Comparison of ENCODE assay signal across 8 mouse cellular contexts in the genomic region with DNA sequence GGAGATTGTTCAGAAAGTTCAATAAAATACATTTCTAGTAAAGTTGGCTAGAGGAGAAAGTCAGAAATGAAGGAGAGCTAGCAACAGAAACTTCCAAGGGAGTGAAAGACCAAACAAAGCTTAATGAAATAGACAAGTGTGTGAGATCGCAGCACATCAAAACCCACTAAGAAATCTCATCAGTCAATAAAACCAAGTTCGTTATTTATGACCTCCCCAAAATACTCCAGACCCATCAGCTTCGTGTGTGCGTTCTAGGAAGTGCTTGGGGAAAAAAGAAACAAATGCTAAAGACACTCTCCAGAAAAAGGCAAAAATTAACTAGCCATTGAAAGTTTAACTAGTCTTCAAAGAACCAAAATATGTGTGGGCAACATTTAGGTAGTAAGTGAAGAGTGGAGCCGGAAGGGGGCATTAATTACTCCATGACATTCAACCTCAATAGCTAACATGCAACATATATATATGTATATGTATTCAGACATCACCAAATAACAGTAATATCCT. TPM values are rescaled to one million over a fixed set of nuclear protein-coding genes. Genes with fewer than 3 reads are reported as not detected.
DNase-seq lines count a peak whose midpoint lies in the region; ATAC-seq lines count a peak whose summit lies in the region.

No protein-coding gene starts in this region.

- H3K9me3 ChIP-seq in kidney, embryonic 15.5 days (replicated peaks) = no peaks in the 10 kb centered on the region
- no peaks in the 10 kb centered on the region for H3K9me3 ChIP-seq in embryonic facial prominence, embryonic 11.5 days (replicated peaks; ENCODE audit: control insufficient read depth, low read length)
- no peaks in the 10 kb centered on the region for H3K9me3 ChIP-seq in hindbrain, embryonic 16.5 days (ENCODE audit: control insufficient read depth, low read length)
- H3K9me3 ChIP-seq in midbrain, embryonic 16.5 days (replicated peaks; ENCODE audit: control insufficient read depth, low read length, poor library complexity, severe bottlenecking) = no peaks in the 10 kb centered on the region

- peak overlapping the region; percentile 90 for H3K4me2 ChIP-seq in kidney, embryonic 15.5 days
- peak overlapping the region; percentile 51 for H3K4me2 ChIP-seq in embryonic facial prominence, embryonic 11.5 days (ENCODE audit: low read depth, low read length)
- peak overlapping the region; percentile 50 for H3K4me2 ChIP-seq in hindbrain, embryonic 16.5 days (ENCODE audit: low read length)
- peak overlapping the region; percentile 65 for H3K4me2 ChIP-seq in midbrain, embryonic 16.5 days (ENCODE audit: low read length)

- WGBS in kidney, embryonic 15.5 days = 31% methylated on average over 5 of the region's 5 CpGs
- WGBS in embryonic facial prominence, embryonic 11.5 days = 53% methylated on average over 5 of the region's 5 CpGs
- 42% methylated on average over 5 of the region's 5 CpGs for WGBS in hindbrain, embryonic 16.5 days
- 42% methylated on average over 5 of the region's 5 CpGs for WGBS in midbrain, embryonic 16.5 days

- H3K9ac ChIP-seq in kidney, embryonic 15.5 days = peak overlapping the region; percentile 72
- peak overlapping the region; percentile 93 for H3K9ac ChIP-seq in embryonic facial prominence, embryonic 11.5 days (replicated peaks; ENCODE audit: low read length)
- H3K9ac ChIP-seq in hindbrain, embryonic 16.5 days (ENCODE audit: low read depth, low read length) = peak overlapping the region; percentile 90
- peak overlapping the region; percentile 91 for H3K9ac ChIP-seq in midbrain, embryonic 16.5 days (ENCODE audit: low read depth, low read length)

- intact Hi-C loops in left cerebral cortex, postnatal 14 days (cut with DNase I) = no loop called here

- no peak for DNase-seq in kidney, adult 11 months
- DNase-seq in embryonic facial prominence, embryonic 11.5 days (ENCODE audit: low spot score) = no peak
- DNase-seq in frontal cortex, postnatal 25 days (ENCODE audit: low spot score in 2 of 2) = no peak
- no peak for DNase-seq in left cerebral cortex, postnatal 14 days (ENCODE audit: low spot score in 2 of 2)
- DNase-seq in urinary bladder, adult 18-20 months (ENCODE audit: low spot score in 2 of 2) = no peak

- H3K36me3 ChIP-seq in kidney, embryonic 15.5 days = peaks cover 7% of the 10 kb centered on the region; the same call in 1 of the 2 replicates
- H3K36me3 ChIP-seq in embryonic facial prominence, embryonic 11.5 days (replicated peaks; ENCODE audit: control insufficient read depth, insufficient read depth, low read depth, low read length) = no peaks in the 10 kb centered on the region
- H3K36me3 ChIP-seq in hindbrain, embryonic 16.5 days (ENCODE audit: control insufficient read depth, insufficient read depth, low read length) = no peaks in the 10 kb centered on the region
- H3K36me3 ChIP-seq in midbrain, embryonic 16.5 days (ENCODE audit: control insufficient read depth, insufficient read depth, low read length) = no peaks in the 10 kb centered on the region

- no peak for ATAC-seq in kidney, embryonic 15.5 days (replicated peaks; ENCODE audit: low FRiP score)
- ATAC-seq in embryonic facial prominence, embryonic 11.5 days (replicated peaks; ENCODE audit: insufficient number of reproducible peaks, low FRiP score, low TSS enrichment, low read depth) = no peak
- no peak for ATAC-seq in hindbrain, embryonic 16.5 days
- no peak for ATAC-seq in midbrain, embryonic 16.5 days

- peak overlapping the region; percentile 86 for H3K27ac ChIP-seq in kidney, embryonic 15.5 days
- H3K27ac ChIP-seq in embryonic facial prominence, embryonic 11.5 days (replicated peaks; ENCODE audit: low read depth, low read length) = peak overlapping the region; percentile 94; the same call in 1 of the 2 replicates
- H3K27ac ChIP-seq in hindbrain, embryonic 16.5 days (ENCODE audit: low read depth, low read length) = peak overlapping the region; percentile 96
- H3K27ac ChIP-seq in midbrain, embryonic 16.5 days (ENCODE audit: low read length) = peak overlapping the region; percentile 99

- H3K4me3 ChIP-seq in kidney, embryonic 15.5 days (replicated peaks) = peak overlapping the region; percentile 65
- H3K4me3 ChIP-seq in embryonic facial prominence, embryonic 11.5 days (ENCODE audit: low read depth, low read length) = peak overlapping the region; percentile 81
- peak overlapping the region; percentile 62 for H3K4me3 ChIP-seq in hindbrain, embryonic 16.5 days (ENCODE audit: low read length)
- peak overlapping the region; percentile 72 for H3K4me3 ChIP-seq in midbrain, embryonic 16.5 days (ENCODE audit: low read depth, low read length)

- peaks cover 38% of the 10 kb centered on the region for H3K4me1 ChIP-seq in kidney, embryonic 15.5 days
- no peaks in the 10 kb centered on the region; the same call in 1 of the 2 replicates for H3K4me1 ChIP-seq in embryonic facial prominence, embryonic 11.5 days (ENCODE audit: control insufficient read depth, insufficient read depth, low read length)
- peaks cover 6% of the 10 kb centered on the region; the same call in 1 of the 2 replicates for H3K4me1 ChIP-seq in hindbrain, embryonic 16.5 days (ENCODE audit: control insufficient read depth, insufficient read depth, low read depth, low read length)
- H3K4me1 ChIP-seq in midbrain, embryonic 16.5 days (ENCODE audit: control insufficient read depth, insufficient read depth, low read length) = peaks cover 15% of the 10 kb centered on the region

- no peaks in the 10 kb centered on the region for H3K27me3 ChIP-seq in kidney, embryonic 15.5 days
- no peaks in the 10 kb centered on the region for H3K27me3 ChIP-seq in embryonic facial prominence, embryonic 11.5 days (ENCODE audit: control insufficient read depth, insufficient read depth, low read length)
- no peaks in the 10 kb centered on the region for H3K27me3 ChIP-seq in hindbrain, embryonic 16.5 days (replicated peaks; ENCODE audit: control insufficient read depth, insufficient read depth, low read length)
- no peaks in the 10 kb centered on the region for H3K27me3 ChIP-seq in midbrain, embryonic 16.5 days (ENCODE audit: control insufficient read depth, insufficient read depth, low read depth, low read length)

RNA-seq across cellular contexts. Expression of a gene that starts 1.4 kb away (rescaled TPM):
- 10.1 and 13.7 TPM in 2 replicates for polyA plus RNA-seq in kidney, embryonic 15.5 days (2015; fragmentation: Nextera tagmentation; extraction: Ambion mirVana)
- polyA plus RNA-seq in embryonic facial prominence, embryonic 11.5 days (2014; fragmentation: Nextera tagmentation; extraction: Ambion mirVana) = 21.4 and 25.3 TPM in 2 replicates
- 37.0 and 41.3 TPM in 2 replicates for polyA plus RNA-seq in hindbrain, embryonic 16.5 days (2015; fragmentation: Nextera tagmentation; extraction: Ambion mirVana)
- 40.2 and 40.7 TPM in 2 replicates for polyA plus RNA-seq in midbrain, embryonic 16.5 days (2015; fragmentation: Nextera tagmentation; extraction: Ambion mirVana)
- 10 to 100 TPM; 55.4 to 56.9 TPM for total RNA-seq in left cerebral cortex, postnatal 14 days (2021)
